Mouse (Mus musculus): ENCODE measurements around the gene Mpv17. TPM values are rescaled to one million over a fixed set of nuclear protein-coding genes. Genes with fewer than 3 reads are reported as not detected.

Gene Mpv17
- polyA plus RNA-seq (2017; shearing (Covaris generic)) = 10 to 100 TPM; 38.8 to 51.5 TPM

DNA sequence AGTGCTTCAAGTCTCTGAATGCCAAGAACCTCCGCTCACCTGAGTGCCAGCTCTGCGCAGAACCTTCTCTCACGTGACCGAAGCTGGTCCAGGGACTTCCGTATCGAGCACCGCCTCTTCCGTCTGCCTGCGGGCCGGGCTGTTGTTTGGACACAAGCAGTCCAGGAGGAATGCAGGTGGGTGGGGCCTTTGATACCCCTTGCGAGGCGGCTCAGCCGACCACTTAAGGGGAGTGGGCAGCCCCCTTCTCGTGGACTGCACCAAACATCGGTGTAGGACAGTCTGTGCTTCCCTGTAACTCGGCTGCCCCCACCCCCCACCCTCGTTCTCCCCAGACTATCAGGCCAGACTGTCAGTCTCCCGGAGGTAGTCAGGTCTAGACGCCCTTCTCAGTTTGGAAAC, at the start of gene Mpv17:
Mpv17 (minus strand) TSS at position 100 of the 402 bp plus-strand sequence.

DNA sequence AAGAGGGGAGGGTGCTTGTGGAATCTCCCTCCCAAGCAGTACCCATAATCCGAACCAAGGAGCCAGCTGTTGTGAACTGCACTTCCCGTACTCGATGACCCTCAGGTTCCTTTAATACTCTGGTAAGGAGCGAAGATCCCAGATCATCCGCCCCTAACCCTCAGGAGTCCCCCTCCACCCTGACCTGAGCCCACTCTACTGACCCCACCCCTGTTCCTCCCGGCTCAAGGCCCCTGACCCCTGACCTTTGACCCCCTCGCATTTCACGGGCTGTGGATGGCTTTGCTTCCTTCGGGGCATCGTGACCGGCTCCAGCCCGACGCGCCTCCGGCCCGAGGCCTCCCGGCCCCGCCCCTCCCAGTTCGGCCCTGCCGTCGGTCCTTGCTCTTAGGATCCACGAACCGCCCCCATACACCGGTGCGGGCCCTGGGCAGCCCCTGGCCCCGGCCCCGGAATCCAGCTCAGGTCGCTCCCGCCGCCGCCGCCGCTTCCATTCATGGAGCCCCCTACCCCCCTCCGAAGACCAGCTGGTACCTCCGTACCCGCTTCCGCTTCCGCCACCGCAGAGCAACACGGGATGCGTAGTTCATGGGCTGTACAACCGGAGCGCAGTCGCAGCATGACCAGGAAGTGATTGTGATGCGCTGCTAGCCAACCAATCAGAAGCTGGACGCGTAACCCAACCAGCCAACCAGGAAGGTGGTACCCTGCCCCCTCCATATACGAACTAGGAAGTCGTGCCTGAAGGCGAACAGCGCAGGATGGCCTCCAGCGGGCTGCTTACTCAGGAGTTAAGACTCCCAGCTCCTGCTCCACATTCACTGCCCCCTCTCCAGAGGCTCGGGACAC, 47.9 kb upstream of the Mpv17 start, which contains the start of gene Zfp513:
Zfp513 (minus strand) TSS at position 562 of the 849 bp plus-strand sequence.

DNA sequence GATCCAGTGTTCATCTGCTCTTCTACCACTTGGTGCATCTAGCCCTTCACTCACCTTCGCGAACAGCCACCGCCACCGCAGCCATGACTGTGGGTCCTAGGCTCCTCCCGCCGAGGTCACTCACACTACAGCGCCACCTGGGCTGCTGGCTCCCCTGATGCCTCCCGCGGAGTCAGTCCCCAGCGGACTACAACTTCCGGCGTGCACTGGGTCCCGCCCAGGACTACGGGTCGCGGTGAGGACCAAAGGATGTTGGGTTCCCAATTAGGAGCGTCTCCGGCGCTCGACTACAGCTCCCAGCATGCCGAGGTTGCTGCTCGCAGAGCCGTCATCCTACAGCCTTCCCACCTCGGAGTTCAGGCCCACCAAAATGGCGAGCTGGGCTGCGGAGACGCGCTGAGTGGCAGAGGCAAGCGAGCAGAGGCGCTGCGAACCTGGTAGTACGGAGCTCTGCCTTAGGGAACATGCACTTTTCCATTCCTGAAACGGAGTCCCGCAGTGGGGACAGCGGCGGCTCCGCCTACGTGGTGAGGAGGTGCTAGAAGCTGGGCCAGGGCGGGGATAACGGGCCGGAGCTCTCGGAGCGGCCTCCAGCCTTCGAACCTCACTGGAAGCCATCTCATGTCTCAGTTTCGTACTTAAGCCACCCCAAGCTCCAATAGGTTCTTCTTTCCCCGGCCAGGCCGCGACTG, 39.0 kb upstream of the Mpv17 start, which contains the start of the genes Snx17 and Eif2b4:
Snx17 (plus strand) TSS at position 289 of the 692 bp plus-strand sequence.
Eif2b4 (minus strand) TSS at position 492 of the 692 bp plus-strand sequence.

DNA sequence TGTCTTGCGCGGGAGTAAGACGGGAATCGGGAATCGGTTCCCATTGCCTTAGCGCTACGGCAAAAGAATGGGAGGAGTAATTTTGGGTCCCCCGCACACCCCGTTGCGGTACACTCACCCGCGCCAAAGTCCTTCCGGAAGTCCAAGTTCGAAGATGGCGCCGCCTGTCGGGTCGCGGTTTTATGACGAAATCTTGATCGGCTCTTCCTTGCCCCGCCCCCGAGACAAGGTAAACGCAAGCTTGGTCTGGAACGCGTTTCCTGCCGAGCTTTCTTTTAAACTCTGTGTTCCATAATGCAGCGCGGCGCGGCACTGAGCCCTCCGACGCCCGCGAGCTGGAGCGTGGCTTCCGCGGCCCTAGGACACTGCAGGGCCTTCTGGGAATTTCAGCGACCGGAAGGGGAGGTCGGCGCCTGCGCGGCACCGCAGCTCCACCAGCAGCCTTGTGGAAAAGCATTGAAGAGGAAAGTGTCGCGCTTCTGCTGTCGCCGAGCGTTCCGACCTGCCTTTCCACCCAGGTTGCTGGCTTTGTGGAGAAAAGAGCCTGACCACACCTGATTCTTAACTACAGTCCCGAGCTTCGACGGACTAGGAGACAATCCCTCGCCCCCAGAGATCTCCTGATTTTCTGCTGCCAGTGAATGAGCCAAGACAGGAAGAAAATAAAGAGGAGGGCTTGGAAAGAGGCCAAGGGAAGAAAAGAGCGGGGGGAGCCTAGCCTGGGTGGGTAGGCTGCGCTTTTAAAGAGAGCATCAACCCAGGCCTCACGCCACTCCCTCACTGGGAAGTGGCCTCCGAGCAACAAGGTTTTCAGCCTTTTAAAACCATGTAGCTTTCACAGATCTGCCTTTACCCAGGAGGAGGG, 25.9 kb upstream of the Mpv17 start, which contains the start of the genes Gm29609 and Gtf3c2:
Gm29609 (minus strand) TSS at position 146 of the 865 bp plus-strand sequence.
Gtf3c2 (minus strand) TSS at position 379 of the 865 bp plus-strand sequence.

DNA sequence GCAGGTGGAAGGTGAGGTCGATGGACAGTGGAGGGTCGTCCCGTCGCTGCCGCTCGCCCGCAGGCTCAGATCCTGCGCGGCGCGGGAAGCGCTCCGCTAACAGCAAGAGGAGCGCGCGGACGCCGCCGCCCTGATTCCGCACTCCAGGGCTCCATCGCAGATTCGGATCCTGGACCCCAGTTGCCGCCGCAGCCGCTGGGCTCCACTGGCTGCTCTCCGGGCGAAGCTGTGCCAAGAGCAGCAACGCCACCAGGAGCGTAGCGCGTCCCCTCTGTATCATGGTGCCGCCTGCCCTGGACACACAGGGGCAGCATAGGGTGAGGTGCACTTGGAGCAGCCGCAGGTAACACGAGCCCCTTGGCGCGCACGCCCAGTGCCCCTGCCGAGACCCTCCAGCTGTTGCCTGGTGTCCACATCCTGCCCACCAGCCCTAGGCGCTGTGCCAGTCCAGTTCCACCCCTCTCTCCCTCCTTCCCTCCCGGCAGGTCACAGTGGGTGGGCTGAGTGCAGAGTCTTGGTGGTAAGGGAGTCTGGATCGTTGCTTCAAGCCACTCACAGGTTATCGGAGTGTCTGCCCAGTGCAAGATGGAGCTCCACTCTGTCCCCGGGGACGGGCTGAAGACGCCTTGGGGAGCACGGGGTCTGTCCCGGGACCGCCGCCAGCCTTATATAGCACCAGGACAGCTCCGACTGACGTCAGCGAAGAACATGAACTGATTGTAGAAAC, 15.6 kb downstream of the Mpv17 start, which contains the start of gene Ucn:
Ucn (minus strand) TSS at position 589 of the 727 bp plus-strand sequence.

DNA sequence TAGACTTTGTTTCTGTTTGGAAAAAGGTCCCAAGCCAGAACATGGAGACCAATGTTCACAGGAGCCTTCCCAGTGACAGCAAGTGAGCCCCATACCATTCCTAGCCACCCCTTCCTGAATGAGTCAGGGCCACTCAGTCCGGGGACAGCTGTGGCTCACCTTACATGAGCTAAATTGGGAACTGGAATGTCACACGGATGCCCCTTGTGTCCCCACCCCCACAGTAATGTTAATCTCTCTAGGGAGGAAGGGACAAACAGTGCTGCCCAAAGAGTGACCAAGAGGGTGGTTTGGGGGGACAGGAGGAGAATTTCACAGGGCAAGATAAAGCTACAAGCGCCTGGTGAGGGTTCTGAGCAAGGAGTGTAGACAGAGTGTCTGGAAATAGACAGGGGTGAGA, 37.7 kb downstream of the Mpv17 start, which contains the start of gene Trim54:
Trim54 (plus strand) TSS at position 359 of the 400 bp plus-strand sequence.

DNA sequence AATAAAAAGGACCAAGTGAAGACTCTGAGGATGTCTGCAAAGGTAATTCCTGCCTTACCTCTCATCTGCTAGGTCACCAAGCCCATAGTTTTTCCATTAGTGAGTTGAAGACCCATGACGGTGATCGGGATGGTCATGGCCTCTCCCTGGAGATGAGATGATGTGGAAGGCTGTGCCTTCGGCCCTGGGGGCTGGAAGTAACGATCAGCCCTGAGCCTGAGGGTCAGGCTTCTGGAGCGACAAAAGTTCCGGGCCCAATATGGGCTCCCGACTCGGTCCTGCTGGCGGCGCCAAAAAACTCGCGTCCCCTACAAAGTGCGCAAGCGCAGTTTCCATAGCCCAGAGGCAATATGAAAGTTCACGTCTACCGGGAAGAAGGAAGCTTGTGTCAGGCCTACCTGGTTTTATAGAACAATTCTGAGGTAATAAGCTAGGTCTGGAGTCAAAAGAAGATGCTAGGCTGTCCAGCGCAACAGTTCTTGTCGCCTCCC, 46.0 kb downstream of the Mpv17 start, which contains the start of gene Slc30a3:
Slc30a3 (minus strand) TSS at position 238 of the 491 bp plus-strand sequence.

DNA sequence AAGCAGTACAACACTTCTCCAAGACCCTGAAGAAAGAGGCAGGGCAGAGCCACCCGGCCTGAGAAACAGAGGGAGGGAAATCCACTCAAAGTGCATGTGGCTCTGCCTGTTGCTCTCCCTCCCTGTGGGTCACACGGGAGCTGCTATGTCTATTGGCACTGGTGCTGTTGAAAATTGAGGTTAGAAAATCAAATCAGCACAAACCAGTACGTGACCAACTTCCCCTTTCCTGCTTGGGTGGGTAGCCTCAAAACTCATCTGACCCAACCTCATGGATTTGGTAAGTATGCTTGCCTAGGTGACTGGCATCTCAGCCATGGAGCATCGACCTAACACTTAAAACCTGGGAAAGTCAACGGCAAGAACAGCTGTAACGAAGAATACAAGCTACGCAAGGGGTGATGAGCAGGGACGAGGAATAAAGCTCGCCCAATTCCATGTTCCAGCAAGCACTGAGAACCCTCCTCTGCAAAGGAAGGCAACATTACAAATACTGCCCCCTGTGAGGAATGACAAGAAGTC, 48.2 kb downstream of the Mpv17 start, which contains the start of gene Dnajc5g:
Dnajc5g (plus strand) TSS at position 472 of the 522 bp plus-strand sequence.

Other genes with a start within 250 kb of the Mpv17 start
- 100 to 1,000 TPM; 284 to 306 TPM for gene Ost4, start 246.5 kb downstream of the Mpv17 start, polyA plus RNA-seq (2017; shearing (Covaris generic))
- 1 to 10 TPM; 1.4 to 5.3 TPM for gene Emilin1, start 240.8 kb downstream of the Mpv17 start, polyA plus RNA-seq (2017; shearing (Covaris generic))
- gene Khk, start 232.8 kb downstream of the Mpv17 start, polyA plus RNA-seq (2017; shearing (Covaris generic)) = 10 to 100 TPM; 18.1 to 36.3 TPM
- gene Cgref1, start 208.7 kb downstream of the Mpv17 start, polyA plus RNA-seq (2017; shearing (Covaris generic)) = under 1 TPM in 1 of 2 experiments, not detected in 1; 0.22 TPM
- 100 to 1,000 TPM; 191 to 210 TPM for gene Preb, start 193.9 kb downstream of the Mpv17 start, polyA plus RNA-seq (2017; shearing (Covaris generic))
- gene Tcf23, start 185.6 kb downstream of the Mpv17 start, polyA plus RNA-seq (2017; shearing (Covaris generic)) = not detected
- gene Atraid, start 105.9 kb downstream of the Mpv17 start, polyA plus RNA-seq (2017; shearing (Covaris generic)) = 100 to 1,000 TPM in 1 of 2 experiments, 10 to 100 TPM in 1; 82.7 to 103 TPM
- gene Slc5a6, start 105.3 kb downstream of the Mpv17 start, polyA plus RNA-seq (2017; shearing (Covaris generic)) = 10 to 100 TPM in 1 of 2 experiments, 1 to 10 TPM in 1; 7.0 to 10.5 TPM
- 10 to 100 TPM; 21.6 to 30.3 TPM for gene Cad, start 99.5 kb downstream of the Mpv17 start, polyA plus RNA-seq (2017; shearing (Covaris generic))
- not detected for gene Dnajc5g, start 48.0 kb downstream of the Mpv17 start, polyA plus RNA-seq (2017; shearing (Covaris generic))
- gene Slc30a3, start 46.0 kb downstream of the Mpv17 start, polyA plus RNA-seq (2017; shearing (Covaris generic)) = 1 to 10 TPM in 1 of 2 experiments, under 1 TPM in 1; 0.29 to 2.5 TPM
- gene Trim54, start 37.5 kb downstream of the Mpv17 start, polyA plus RNA-seq (2017; shearing (Covaris generic)) = not detected
- gene Ucn, start 15.4 kb downstream of the Mpv17 start, polyA plus RNA-seq (2017; shearing (Covaris generic)) = not detected
- 1 to 10 TPM; 1.7 to 2.4 TPM for gene Gm29609, start 25.7 kb upstream of the Mpv17 start, polyA plus RNA-seq (2017; shearing (Covaris generic))
- 10 to 100 TPM; 73.6 to 89.2 TPM for gene Gtf3c2, start 25.9 kb upstream of the Mpv17 start, polyA plus RNA-seq (2017; shearing (Covaris generic))
- gene Snx17, start 39.0 kb upstream of the Mpv17 start, polyA plus RNA-seq (2017; shearing (Covaris generic)) = 100 to 1,000 TPM; 120 to 152 TPM
- 10 to 100 TPM; 71.7 to 76.4 TPM for gene Eif2b4, start 39.2 kb upstream of the Mpv17 start, polyA plus RNA-seq (2017; shearing (Covaris generic))
- 10 to 100 TPM; 25.1 to 30.7 TPM for gene Zfp513, start 48.1 kb upstream of the Mpv17 start, polyA plus RNA-seq (2017; shearing (Covaris generic))
- gene Ppm1g, start 66.4 kb upstream of the Mpv17 start, polyA plus RNA-seq (2017; shearing (Covaris generic)) = 100 to 1,000 TPM; 130 to 173 TPM
- gene Nrbp1, start 86.6 kb upstream of the Mpv17 start, polyA plus RNA-seq (2017; shearing (Covaris generic)) = 100 to 1,000 TPM; 183 to 222 TPM
- 1 to 10 TPM in 1 of 2 experiments, under 1 TPM in 1; 0.40 to 1.1 TPM for gene Gm9970, start 87.0 kb upstream of the Mpv17 start, polyA plus RNA-seq (2017; shearing (Covaris generic))
- 10 to 100 TPM; 42.9 to 53.5 TPM for gene Krtcap3, start 97.4 kb upstream of the Mpv17 start, polyA plus RNA-seq (2017; shearing (Covaris generic))
- gene Ift172, start 136.9 kb upstream of the Mpv17 start, polyA plus RNA-seq (2017; shearing (Covaris generic)) = 10 to 100 TPM in 1 of 2 experiments, 1 to 10 TPM in 1; 6.7 to 10.3 TPM
- under 1 TPM; 0.16 to 0.71 TPM for gene Fndc4, start 141.8 kb upstream of the Mpv17 start, polyA plus RNA-seq (2017; shearing (Covaris generic))
- gene Gckr, start 143.2 kb upstream of the Mpv17 start, polyA plus RNA-seq (2017; shearing (Covaris generic)) = under 1 TPM; 0.07 to 0.99 TPM

Measured in inflammation-experienced regulatory T-cells (primary cell).